Mouse (Mus musculus) mouse embryonic stem cell (cell line): ENCODE data around the gene Asb4.

Experiments
- in situ Hi-C, 2 experiments: fragments of 300-500 bp; cut with MboI; formaldehyde crosslinking; loops; 1 replicate in 1 of 2; 3 replicates in 1 of 2; pipeline ENCODE4 v1.14.3; 2019 to 2020; ENCODE audit warnings: low sequenced_read_pairs in 2 of 2, low pct_unique_long_range_greater_than_20kb in 1 of 2, mixed read lengths in 1 of 2; ENCODE audit not compliant: unreplicated experiment in 1 of 2

Asb4 gene

DNA sequence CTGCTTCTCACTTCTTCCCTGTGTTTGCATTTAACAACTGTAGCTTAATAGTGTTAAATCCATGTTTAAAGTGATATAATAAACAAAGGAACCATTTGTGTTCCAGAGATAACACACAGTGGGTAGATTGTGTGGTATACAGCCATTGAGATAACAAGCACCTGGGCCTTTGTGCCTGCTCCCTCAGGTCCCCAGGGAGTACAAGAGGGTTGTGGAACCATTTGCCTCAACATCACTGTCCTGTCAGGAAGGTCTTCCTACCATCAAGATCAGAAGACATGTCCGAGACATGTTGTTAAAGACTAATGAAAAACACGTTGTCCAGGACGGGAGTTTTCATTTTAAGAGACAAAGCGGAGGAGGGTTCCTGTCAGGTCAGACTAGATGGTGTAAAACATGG lies 3.3 kb downstream of the Asb4 start:
- in situ Hi-C loops, result loop anchor here (10.0 to 25.0 kb wide), 7 partner anchors 152 to 974 kb away; no protein-coding TSS in a partner anchor

DNA sequence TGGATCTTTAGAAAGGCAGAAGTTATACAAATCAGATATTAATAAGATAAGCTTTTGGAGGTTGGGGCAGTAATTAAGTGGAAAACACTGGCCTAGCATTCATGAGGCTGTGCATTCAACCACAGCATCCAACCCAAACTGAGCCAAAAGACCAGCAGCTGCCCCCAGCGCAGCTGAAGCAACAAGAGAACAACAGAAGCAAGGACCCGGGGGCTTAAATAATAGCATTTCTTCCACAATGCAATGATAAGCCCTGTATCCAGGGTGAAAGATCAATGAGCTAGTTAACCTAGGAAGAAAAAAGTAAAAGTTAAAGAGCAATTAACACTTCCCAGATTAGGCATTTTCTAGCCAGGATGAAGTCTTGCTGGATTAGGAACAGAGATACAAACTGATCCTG lies 4.2 kb downstream of the Asb4 start:
- in situ Hi-C loops, result loop anchor here (10.0 to 25.0 kb wide), 7 partner anchors 153 to 975 kb away; no protein-coding TSS in a partner anchor

DNA sequence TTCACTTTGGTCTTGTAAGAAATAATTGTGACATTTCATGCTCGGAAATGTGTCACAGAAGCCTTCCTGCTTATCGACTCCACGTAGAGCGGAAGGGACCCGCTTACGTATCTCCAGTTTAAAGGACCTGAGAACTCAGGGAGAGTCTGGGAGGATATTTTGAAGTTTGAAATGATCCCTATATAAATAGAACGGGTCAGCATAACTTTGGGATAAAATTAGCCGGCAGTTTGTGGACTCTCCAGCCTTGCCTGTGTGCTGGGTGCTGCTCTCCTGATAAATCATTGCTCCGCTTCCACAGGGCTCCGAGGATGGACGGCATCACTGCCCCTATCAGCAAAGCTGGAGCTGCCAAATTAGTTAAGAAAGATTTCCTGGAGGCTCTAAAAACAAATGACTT lies 7.1 kb downstream of the Asb4 start:
- in situ Hi-C loops, result loop anchor here (10.0 to 25.0 kb wide), 6 partner anchors 178 to 978 kb away; no protein-coding TSS in a partner anchor

DNA sequence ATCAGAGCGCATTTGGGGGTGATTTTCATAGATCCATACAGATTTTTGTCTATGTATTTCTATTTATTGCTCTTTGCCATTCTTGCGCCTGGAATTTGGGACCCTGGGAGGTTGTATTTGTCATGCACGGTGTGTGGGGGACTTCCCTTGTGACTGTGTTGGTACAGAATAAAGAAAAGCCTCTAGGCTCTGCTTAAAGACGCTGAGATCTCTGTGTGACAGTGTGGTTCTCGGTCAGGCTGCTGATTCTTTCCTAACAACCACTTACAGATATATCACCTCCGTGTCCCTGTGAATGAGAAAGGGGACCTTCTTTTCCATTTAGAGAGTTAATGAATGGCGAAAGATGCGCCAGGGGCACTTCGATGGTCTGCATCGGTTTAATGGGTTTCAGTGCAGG lies 7.8 kb downstream of the Asb4 start:
- in situ Hi-C loops, result loop anchor here (10.0 to 25.0 kb wide), 6 partner anchors 179 to 979 kb away; no protein-coding TSS in a partner anchor

DNA sequence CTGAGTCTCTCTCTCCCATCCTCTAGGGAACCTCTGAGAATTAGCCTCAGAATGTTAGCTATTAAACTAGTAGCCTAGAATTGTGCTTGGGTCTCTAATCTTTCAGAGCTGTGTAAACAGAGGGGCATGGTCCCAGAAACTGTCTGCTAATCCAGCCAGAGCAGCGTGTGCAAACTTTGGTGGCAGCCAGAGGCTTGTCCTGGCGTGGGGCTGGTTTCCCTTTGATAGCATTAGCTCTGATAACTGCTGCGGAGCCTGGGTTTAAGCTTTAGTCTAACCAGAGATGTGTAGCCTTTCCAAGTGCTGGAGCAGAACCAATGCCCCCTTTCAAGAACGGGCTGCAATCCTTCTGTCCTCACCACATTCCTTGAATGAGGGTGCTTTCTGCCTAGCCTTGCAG lies 11.8 kb downstream of the Asb4 start:
- in situ Hi-C loops, result loop anchor here (10.0 to 25.0 kb wide), 6 partner anchors 183 to 983 kb away; no protein-coding TSS in a partner anchor

DNA sequence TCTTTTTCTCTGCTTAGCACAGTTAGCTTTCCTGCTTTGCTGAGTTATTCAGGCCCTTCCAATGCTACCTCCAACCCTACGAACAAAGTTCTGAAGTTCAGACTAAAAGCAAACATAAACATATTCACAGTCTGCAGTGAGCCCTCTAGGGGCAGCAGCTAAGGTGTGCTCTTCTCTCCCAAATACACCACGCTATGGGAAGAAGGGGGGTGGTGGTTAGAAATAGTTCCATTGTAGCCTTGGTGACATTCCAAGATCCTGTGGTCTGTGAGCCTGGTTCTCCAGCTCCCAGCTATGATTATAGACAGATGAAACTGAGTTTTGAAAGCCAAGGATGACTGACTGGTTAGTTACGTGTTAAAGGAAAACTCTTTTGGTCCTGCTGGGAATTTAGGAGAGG lies 13.6 kb downstream of the Asb4 start:
- in situ Hi-C loops, result loop anchor here (10.0 to 25.0 kb wide), 6 partner anchors 184 to 984 kb away; no protein-coding TSS in a partner anchor

DNA sequence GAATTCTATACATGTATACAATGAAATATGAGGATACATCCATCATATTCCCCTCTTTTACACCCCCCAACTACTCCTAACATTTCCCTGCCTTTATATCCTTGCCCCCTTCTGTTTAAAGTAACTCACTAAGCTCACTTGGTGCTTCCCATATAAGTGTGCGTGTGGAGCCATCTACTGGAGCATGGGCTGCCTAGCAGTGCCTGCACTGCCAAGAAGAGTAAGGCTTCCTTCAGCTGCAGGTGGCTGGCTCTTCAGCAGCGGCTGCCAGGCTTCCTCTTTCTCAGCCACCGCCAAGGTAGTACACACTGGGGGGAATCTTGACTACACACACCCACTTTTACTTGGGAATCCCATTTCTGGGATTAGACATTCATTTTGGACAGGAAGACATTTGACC lies 18.2 kb downstream of the Asb4 start:
- in situ Hi-C loops, result no loop called here

DNA sequence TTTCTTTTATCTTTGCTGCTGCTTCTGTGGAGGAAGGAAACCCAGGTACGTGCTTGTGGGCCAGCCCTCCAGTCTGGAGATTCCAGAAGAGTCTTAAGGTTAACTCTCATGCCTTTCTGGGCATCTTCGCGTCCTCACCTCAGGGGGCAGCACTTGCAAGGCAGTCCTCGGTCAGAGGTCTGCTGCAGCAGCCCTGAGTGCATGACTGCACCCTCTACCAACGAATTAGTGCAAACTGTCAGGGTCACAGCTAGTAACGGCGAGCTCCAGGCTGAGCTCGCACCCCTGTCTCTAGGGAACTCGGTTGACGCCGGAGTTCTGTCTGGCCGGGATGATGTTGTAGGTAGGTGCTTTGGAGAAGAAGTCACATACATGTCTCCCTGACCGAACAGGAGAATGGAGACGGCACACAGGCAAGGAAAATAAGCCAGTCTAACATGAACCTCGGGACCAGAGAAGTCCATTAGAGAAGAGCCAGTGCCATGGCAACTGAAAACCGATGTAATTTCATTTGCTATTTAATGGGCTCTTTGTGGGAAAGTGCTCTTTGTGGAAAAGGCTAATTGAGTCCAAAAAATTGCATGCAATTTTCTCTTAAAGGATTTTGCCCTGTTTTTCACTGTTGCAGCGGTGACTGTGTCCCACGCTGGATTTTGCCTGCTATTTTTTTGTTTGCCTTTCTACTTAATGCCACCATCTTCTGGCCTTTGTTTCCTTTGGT lies 20.1 kb downstream of the Asb4 start:
- in situ Hi-C loops, result no loop called here

DNA sequence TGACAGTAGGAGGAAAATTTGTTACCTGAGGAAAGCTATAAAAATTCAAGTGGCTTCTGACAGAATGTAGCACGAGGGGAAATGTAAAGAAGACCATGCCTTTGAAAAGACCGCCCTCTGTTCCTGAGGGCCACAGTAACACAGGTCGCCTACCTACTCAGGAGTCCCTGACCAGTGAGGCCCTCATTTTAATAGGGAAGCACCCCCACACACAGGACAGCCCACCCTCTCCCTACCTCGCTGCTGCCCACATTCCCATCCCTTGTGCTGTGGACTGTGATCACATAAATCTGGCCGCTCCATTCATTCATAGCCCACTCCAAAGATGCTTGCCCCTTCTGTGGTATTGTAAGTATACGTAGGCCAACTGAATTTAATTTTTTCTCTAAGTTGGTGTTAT lies 20.8 kb downstream of the Asb4 start:
- in situ Hi-C loops, result no loop called here

DNA sequence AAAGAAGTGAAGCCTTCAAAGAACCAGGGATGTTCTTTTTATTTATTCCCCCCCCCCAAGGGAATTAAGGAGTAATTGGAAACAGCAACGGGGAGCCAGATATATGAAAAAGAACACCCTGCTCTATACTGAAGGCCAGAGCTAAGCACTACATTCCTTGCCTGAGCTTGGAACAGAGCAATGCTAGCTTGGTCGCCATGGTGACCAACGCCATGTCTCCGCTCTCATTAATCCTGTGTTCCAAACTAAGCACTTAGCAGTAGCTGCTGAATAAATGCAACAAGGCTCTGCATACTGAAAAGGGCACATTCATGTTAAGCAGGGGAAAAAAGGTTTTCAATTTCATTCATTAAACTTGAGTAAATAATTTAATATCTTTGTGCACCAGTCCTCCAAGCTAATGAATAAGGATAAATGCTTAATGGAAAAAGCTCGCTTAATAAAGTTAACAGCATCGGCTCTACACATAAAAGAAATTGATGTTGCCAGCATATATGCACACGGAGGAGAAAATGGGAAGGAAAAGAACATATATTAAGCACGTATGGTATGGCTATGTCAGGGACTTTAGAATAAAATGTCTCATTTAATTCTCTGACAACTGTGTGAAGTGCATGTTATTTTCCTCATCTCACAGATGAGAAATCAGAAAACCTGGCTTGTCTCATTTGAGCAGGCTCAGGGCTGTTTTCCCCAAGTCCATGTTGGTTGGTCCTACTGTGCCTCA lies 25.4 kb downstream of the Asb4 start:
- in situ Hi-C loops, result no loop called here

DNA sequence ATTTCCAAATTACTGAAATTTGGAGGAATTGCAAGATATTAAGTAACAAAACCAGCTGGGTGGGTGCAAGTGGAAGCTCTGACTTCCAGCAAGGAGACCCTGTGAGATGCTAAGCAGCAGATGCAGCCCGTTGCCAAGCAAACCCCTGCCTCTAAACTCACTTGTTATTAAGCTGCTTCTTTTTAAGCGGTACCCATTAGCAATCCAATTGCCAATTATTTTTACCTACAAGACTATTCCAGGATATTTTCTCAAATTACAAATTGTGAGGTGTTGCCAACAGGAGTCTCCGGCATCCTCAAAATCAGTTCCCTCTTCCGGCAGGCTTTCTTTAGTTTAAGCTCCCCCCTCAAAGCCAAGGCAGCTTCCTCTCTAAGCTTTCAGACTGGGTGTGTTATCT lies 26.5 kb downstream of the Asb4 start:
- in situ Hi-C loops, result loop anchor here (10.0 kb wide), 2 partner anchors 175 to 185 kb away; no protein-coding TSS in a partner anchor

DNA sequence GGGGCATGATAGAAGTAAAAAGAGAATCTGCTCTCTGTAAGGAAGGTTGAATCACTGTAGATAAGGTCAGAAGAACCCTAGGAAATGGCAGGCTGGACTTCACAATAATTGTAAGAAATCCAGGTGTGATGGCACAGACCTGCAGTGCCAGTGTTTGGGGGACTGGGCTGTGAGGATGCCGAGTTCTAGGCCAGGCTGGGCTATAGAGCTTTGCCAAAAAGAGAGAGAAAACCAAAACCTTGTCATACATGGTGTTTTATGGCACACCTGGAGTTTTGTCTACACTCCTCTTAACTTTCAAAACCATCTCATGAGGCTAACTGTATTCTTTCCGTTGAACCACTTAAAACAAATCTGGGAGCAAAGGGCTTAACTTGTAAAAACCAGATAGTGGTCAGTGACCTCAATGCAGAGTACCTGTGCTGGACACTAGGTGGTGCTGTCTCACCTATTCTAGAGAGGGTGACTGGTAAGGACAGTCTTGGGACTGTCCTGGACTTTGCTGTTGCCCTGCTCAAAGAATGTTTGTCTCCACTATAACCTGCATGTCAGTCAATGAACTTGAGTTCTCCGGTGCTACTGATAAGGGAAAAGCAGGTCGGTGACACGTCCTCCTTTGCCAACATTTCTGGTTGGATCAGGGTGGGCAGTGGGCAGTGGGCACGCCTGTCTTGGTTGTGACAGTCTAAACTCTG lies 27.7 kb downstream of the Asb4 start:
- in situ Hi-C loops, result loop anchor here (10.0 kb wide), 2 partner anchors 174 to 184 kb away; no protein-coding TSS in a partner anchor

DNA sequence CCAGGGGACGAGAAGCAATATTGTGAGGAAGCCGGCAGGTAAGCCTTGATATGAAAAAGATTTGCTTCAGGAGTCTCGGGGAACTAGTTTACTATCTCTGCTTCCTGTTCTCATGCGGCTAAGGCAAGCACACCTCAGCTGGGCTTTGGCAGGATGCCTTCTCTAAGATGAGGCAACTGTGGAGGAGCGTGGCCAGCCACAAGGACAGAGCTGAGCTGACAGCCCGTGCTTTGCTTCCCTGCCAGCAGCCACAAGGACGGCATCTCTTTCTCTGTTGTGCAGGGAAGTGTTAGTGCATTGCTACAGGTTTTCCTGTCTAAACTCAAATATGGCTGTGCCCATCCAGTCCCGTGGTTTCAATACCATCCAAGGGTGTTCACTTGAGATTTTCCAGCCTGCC lies 30.1 kb downstream of the Asb4 start:
- in situ Hi-C loops, result loop anchor here (10.0 kb wide), 2 partner anchors 172 to 182 kb away; no protein-coding TSS in a partner anchor

DNA sequence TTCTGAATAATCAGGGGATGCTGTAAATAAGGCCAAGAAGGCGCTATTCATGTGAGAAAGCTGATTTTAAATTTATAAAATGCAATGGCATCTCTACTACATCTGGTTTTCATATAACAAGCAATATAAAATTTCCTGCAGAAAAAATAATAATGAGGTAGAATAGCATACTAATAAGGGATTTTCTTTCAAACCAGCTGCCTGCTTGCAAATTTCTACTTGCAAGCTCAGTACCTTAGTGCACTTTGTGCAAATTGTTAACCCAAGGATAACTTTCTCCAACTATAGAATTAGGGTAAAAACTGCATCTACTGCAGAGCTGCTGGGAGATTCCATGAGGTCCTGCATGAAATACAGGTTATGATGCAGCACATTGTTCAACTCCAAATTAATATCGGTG lies 38.3 kb downstream of the Asb4 start:
- in situ Hi-C loops, result no loop called here

DNA sequence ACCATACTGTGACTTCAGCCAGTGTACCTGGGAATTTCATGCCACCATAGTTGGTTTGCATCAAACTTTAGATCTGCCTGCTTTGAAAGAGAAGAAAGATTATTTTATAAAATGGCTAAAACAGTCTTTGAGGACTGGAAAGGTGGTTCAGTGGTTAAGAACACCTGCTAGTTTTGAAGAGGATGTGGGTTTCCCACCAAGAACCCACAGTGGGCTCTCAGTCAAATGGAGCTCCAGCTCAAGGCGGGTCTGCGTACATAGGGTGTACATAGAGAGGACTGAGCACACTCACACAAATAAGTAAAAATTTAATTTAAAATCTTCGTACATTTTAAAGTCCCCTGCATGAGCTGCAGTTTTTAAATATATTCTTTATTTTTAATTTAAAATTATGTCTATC lies 39.2 kb downstream of the Asb4 start:
- in situ Hi-C loops, result no loop called here

DNA sequence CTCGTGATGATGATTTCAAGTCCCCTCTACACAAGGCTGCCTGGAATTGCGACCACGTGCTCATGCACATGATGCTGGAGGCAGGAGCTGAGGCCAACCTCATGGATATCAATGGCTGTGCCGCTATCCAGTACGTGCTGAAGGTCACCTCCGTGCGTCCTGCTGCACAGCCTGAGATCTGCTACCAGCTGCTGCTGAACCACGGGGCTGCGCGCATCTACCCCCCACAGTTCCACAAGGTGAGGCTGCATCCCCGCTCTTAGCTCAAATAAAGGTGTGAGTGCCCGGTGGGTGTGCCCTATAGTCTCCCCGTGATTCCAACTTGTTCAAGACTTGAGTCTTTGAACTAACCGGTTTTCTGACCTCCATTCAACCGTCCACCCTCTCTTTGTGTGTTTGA lies 40.4 kb downstream of the Asb4 start:
- in situ Hi-C loops, result no loop called here

DNA sequence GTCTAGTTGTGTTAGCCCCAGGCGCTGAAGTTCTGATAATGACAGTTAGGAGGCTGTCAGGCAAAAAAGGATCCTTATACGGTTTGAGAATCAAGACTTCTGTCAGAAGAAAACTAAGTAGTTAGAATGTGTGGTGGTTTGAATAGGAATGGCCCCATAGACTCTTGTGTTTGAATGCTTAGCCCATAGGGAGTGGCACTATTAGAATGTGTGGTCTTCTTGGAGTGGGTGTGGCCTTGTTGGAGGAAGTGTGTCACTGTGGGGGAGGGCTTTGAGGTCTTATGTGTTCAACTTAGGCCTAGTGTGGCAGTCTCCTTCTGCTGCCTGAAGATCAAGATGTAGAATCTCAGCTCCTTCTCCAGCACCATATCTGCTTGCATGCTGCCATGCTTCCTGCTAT lies 43.8 kb downstream of the Asb4 start:
- in situ Hi-C loops, result no loop called here

DNA sequence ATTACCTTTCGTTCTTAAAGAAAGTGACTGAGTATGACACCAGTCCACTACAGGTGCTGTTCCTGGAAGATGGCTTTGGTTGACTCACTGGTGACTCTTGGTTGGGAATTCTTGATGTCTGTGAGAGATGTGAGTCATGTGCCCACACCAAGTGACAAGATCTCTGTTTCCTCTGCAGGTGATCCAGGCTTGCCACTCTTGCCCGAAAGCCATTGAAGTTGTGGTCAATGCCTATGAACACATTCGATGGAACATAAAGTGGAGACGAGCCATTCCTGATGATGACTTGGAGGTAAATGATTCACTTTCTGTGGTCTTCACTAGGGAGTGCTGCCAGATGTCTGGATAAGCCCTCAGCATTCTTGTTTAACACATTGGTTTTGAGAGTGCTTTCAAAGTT lies 46.4 kb downstream of the Asb4 start:
- in situ Hi-C loops, result no loop called here

DNA sequence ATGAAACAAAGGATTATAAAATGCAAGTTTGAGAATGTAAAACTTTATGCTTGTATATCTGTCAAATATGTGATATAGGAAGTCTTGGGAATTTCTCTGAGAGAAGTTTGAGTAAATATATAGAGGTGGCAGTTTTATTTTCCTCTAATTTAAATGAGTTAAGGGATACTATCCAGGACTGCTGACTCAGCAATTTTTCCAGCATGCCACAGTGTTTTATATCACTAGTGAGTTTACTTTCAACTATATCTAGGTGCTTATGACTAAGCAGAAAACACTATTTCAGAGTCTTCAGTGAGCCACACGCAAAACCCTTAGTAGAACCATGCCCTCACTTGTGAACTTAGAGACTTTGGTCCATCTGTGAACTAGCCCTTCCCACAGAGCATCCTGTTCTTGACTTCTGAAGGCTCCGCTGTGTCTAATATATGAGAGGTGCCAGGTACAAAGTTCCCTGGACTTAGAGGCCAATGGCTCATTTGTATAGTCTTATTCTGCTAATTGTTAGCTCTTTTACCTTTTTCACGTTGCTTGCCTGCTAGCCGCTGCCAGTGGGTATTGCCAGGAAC lies 46.9 kb downstream of the Asb4 start:
- in situ Hi-C loops, result no loop called here
